Comparison of ENCODE assay signal across 22 mouse cellular contexts in the genomic region with DNA sequence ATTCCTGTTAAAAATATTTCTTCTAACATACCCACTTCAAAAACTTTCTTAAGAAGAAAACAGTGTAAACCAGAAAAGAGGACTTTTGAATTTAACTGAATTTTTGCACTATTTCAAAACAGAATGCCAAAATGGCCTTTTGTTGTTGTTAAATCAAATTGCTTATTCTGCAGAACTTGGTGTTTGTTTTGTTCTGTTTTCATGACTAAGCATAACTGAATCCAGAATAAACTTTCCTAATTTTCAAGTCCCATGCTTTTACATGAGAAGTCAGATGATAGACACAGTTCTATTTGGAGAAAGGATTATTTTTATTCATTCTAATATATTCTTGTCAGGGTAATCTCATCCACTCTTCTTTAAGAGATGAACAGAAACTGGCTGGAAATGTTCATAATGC.
DNase-seq lines count a peak whose midpoint lies in the region; ATAC-seq and TF ChIP-seq lines count a peak whose summit lies in the region.
"Had no signal": no experiment of that assay in that cellular context is flagged by ENCODE, and none has a peak within 500 bp of the region (broad histone marks: within the 10 kb centered on the region; RNA-seq: fewer than 3 reads in every experiment).

No protein-coding gene starts in this region.

- no peak overlapping the region for H3K27ac ChIP-seq in liver, adult 2 months (replicated peaks; ENCODE audit: insufficient read depth, low read depth, low read length)
- no peak overlapping the region for H3K27ac ChIP-seq in liver, embryonic 11.5 days (ENCODE audit: low read depth, low read length)
- no peak overlapping the region for H3K27ac ChIP-seq in CH12.LX (ENCODE audit: insufficient read depth, low read depth)

- H3K79me2 ChIP-seq in liver, adult 2 months (ENCODE audit: control insufficient read depth, insufficient read depth, low read length): no peaks in the 10 kb centered on the region
- no peaks in the 10 kb centered on the region for H3K79me2 ChIP-seq in CH12.LX (replicated peaks; ENCODE audit: control insufficient read depth, extremely low read depth, insufficient read depth, poor library complexity, severe bottlenecking)

- in situ Hi-C loops in CH12.LX (cut with MboI; ENCODE audit: low pct_ligation_motif_present, low pct_unique_long_range_greater_than_20kb, low sequenced_read_pairs): no loop called here

- H3K9me3 ChIP-seq in liver, embryonic 11.5 days (ENCODE audit: control insufficient read depth, low read length): no peaks in the 10 kb centered on the region
- no peaks in the 10 kb centered on the region for H3K9me3 ChIP-seq in CH12.LX (replicated peaks; ENCODE audit: low read length)

- no peak for TF ChIP-seq CTCF in liver, adult 2 months (IDR thresholded peaks at IDR 0.05; ENCODE audit: low read depth, low read length)
- no peak for TF ChIP-seq CTCF in CH12.LX (conservative IDR thresholded peaks at IDR 0.05 in 1 of 2, IDR thresholded peaks at IDR 0.05 in 1 of 2; ENCODE audit: low read depth in 2 of 2, low read length in 2 of 2)

- no peak for ATAC-seq in liver, embryonic 11.5 days (replicated peaks; ENCODE audit: low FRiP score)
- ATAC-seq: activated CD4-positive, CD25-positive, alpha-beta regulatory T cell, adult 4 months; CD4-positive, CD25-positive, alpha-beta regulatory T cell, adult 4 months; Patski had no signal

- TF ChIP-seq EP300 in CH12.LX (IDR thresholded peaks at IDR 0.05; ENCODE audit: low read length): no peak

- no peak overlapping the region for H3K4me3 ChIP-seq in liver, adult 2 months (ENCODE audit: insufficient read depth, low read depth, low read length)
- H3K4me3 ChIP-seq in liver, embryonic 11.5 days (ENCODE audit: low read depth, low read length): no peak overlapping the region
- H3K4me3 ChIP-seq in CH12.LX (replicated peaks in 1 of 3; ENCODE audit: low read depth in 2 of 3, low read length in 2 of 3, poor library complexity in 1 of 3): no peak overlapping the region

- no peak for TF ChIP-seq POLR2A in liver, adult 2 months (IDR thresholded peaks at IDR 0.05; ENCODE audit: extremely low read depth, insufficient read depth, low read length)
- no peak for TF ChIP-seq POLR2A in CH12.LX (IDR thresholded peaks at IDR 0.05; ENCODE audit: low read depth, low read length)

- H3K4me1 ChIP-seq in liver, adult 2 months (ENCODE audit: control insufficient read depth, insufficient read depth, low read length): peaks cover 10% of the 10 kb centered on the region
- no peaks in the 10 kb centered on the region for H3K4me1 ChIP-seq in liver, embryonic 11.5 days (replicated peaks; ENCODE audit: control insufficient read depth, insufficient read depth, low read length)
- peaks cover 3 to 14% of the 10 kb centered on the region in 2 experiments; a peak in 3 of 4 replicates for H3K4me1 ChIP-seq in CH12.LX (ENCODE audit: control insufficient read depth in 1 of 2, insufficient read depth in 2 of 2)

- H3K36me3 ChIP-seq in liver, adult 2 months (ENCODE audit: control insufficient read depth, insufficient read depth, low read length): peaks cover 6% of the 10 kb centered on the region
- no peaks in the 10 kb centered on the region for H3K36me3 ChIP-seq in liver, embryonic 11.5 days (ENCODE audit: control insufficient read depth, insufficient read depth, low read length)
- peaks cover 3 to 15% of the 10 kb centered on the region in 2 experiments for H3K36me3 ChIP-seq in CH12.LX (replicated peaks in 1 of 2; ENCODE audit: control insufficient read depth in 1 of 2, insufficient read depth in 1 of 2, low read length in 1 of 2)
- H3K36me3 ChIP-seq: G1E had no signal

- TF ChIP-seq RAD21 in CH12.LX (IDR thresholded peaks at IDR 0.05; ENCODE audit: low read depth, low read length): no peak

- no peak overlapping the region for H3K4me2 ChIP-seq in liver, embryonic 11.5 days
- H3K4me2 ChIP-seq in CH12.LX (ENCODE audit: insufficient read depth, low read depth, poor library complexity, severe bottlenecking): no peak overlapping the region

- intact Hi-C loops in left cerebral cortex, postnatal 36 days (cut with DNase I): no loop called here

- dilution Hi-C loops in CH12.LX (cut with MboI; ENCODE audit: extremely low pct_ligation_motif_present, extremely low pct_unique_long_range_greater_than_20kb, low sequenced_read_pairs): no loop called here

- peak; percentile 77 for DNase-seq in liver, adult 2 months (ENCODE audit: extremely low read depth, low read depth, low spot score)
- no peak for DNase-seq in liver, embryonic 11.5 days (ENCODE audit: low spot score)
- DNase-seq in CH12.LX (ENCODE audit: extremely low read depth) (no peak), adipocyte (ENCODE audit: low spot score) (peak; percentile 51)
- DNase-seq in lung, postnatal 4 days: no peak
- DNase-seq in left cerebral cortex, postnatal 36 days (ENCODE audit: low spot score in 2 of 2): no peak
- DNase-seq: adrenal gland, adult 2 months; adrenal gland, adult 8-10 months; adrenal gland, postnatal 10 days; adrenal gland, postnatal 14 days; adrenal gland, postnatal 25 days; adrenal gland, postnatal 36 days; B cell, adult 2 months; cerebellum, adult 11 months; cerebellum, adult 11-12 months; cerebellum, adult 18-20 months; cerebellum, adult 2 months; cerebellum, adult 8-10 months had no signal

- no peak overlapping the region for H3K9ac ChIP-seq in liver, adult 2 months (ENCODE audit: low read depth, low read length)
- H3K9ac ChIP-seq in liver, embryonic 11.5 days (ENCODE audit: low read depth, low read length): no peak overlapping the region
- no peak overlapping the region for H3K9ac ChIP-seq in CH12.LX (ENCODE audit: insufficient read depth, low read depth)

- no peaks in the 10 kb centered on the region for H3K27me3 ChIP-seq in liver, adult 2 months (ENCODE audit: control insufficient read depth, insufficient read depth, low read length)
- H3K27me3 ChIP-seq in liver, embryonic 11.5 days (replicated peaks; ENCODE audit: control insufficient read depth, insufficient read depth, low read length): no peaks in the 10 kb centered on the region
- H3K27me3 ChIP-seq in CH12.LX (replicated peaks): no peaks in the 10 kb centered on the region
- H3K27me3 ChIP-seq: Patski had no signal

TF ChIP-seq in CH12.LX, 34 proteins besides CTCF, POLR2A, EP300 and RAD21:
- TF ChIP-seq TBP (conservative IDR thresholded peaks at IDR 0.05; ENCODE audit: low read depth, low read length): no peak
- TF ChIP-seq MAFK (IDR thresholded peaks at IDR 0.05; ENCODE audit: insufficient replicate concordance, low read length): peak; percentile 47; the same call in 1 of the 2 replicates

Comparison
In these comparisons a context has a peak if more than half of its experiments do, and no peak if none do; other contexts are left out.
1. DNase-seq: peak in liver, adult 2 months (single experiment) and adipocyte (single experiment); none in liver, embryonic 11.5 days (single experiment), CH12.LX (single experiment), lung, postnatal 4 days (0 of 2) and left cerebral cortex, postnatal 36 days (0 of 2).